ENCODE assay signal across 29 mouse cellular contexts in the genomic region with DNA sequence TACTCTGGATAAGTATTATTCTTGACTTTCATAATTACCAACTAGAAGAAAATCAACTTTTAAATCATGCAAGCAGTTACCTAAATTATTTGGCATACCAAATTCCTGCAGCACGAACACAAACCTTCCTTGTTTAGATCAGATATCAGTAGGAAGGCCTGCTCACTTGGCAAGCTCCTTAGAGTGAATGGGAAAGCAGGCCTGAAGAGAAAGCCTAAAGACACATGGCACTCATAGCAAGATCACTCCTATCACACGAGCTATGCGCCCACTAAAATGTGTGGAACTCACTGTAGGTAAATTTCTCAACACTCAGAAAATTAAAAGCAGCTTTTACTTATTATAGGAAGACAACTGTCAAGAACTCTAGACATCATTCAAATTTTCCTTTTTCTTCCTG. TPM values are rescaled to one million over a fixed set of nuclear protein-coding genes. Genes with fewer than 3 reads are reported as not detected.
DNase-seq lines count a peak whose midpoint lies in the region; ATAC-seq and TF ChIP-seq lines count a peak whose summit lies in the region.
"Had no signal": no experiment of that assay in that cellular context is flagged by ENCODE, and none has a peak within 500 bp of the region (broad histone marks: within the 10 kb centered on the region; RNA-seq: fewer than 3 reads in every experiment).

No protein-coding gene starts in this region.

- no peak for DNase-seq in frontal cortex, postnatal 14 days (ENCODE audit: low spot score in 2 of 2)
- peak; percentile 42 for DNase-seq in Muller cell, postnatal 12 days (ENCODE audit: inconsistent ontology term)
- DNase-seq in gastrocnemius, adult 18-20 months (ENCODE audit: low spot score): no peak
- no peak for DNase-seq in left cerebral cortex, adult 9 months (ENCODE audit: low spot score in 2 of 2)
- DNase-seq: adrenal gland, adult 2 months; adrenal gland, postnatal 14 days; cerebellum, adult 11-12 months; cerebellum, adult 8-10 months; cerebellum, postnatal 10 days; cerebellum, postnatal 36 days; embryo, embryonic 11 days; gastrocnemius, postnatal 25 days; heart, adult 18-20 months; heart, postnatal 10 days; heart, postnatal 36 days; kidney, adult 11 months had no signal

- TF ChIP-seq CTCF in embryonic fibroblast, embryonic 13.5 days (IDR thresholded peaks at IDR 0.05; ENCODE audit: borderline replicate concordance, insufficient read depth, low read length): no peak

- no peak overlapping the region for H3K4me3 ChIP-seq in embryonic fibroblast, embryonic 13.5 days (ENCODE audit: insufficient read depth, low read length)
- H3K4me3 ChIP-seq: embryonic facial prominence, embryonic 10.5 days; embryonic facial prominence, embryonic 13.5 days; heart, embryonic 12.5 days; heart, embryonic 15.5 days; hindbrain, embryonic 10.5 days; hindbrain, embryonic 13.5 days; intestine, embryonic 15.5 days had no signal

- H3K27ac ChIP-seq in embryonic fibroblast, embryonic 13.5 days (ENCODE audit: insufficient read depth, low read length): peak overlapping the region; percentile 91
- H3K27ac ChIP-seq: embryonic facial prominence, embryonic 10.5 days; embryonic facial prominence, embryonic 13.5 days; heart, embryonic 15.5 days; hindbrain, embryonic 10.5 days; hindbrain, embryonic 13.5 days; intestine, embryonic 15.5 days had no signal

- ATAC-seq in frontal cortex, adult (ENCODE audit: low TSS enrichment): peak; percentile 78
- ATAC-seq: CD4-positive, CD25-positive, alpha-beta regulatory T cell, adult 4 months; forebrain, embryonic 14.5 days; hindbrain, embryonic 16.5 days; intestine, embryonic 15.5 days; Patski had no signal

- H3K4me1 ChIP-seq in embryonic fibroblast, embryonic 13.5 days (ENCODE audit: control insufficient read depth, insufficient read depth, low read length): peaks cover 15% of the 10 kb centered on the region
- H3K4me1 ChIP-seq: hindbrain, embryonic 10.5 days; intestine, embryonic 15.5 days had no signal

- TF ChIP-seq POLR2A in embryonic fibroblast, embryonic 13.5 days (IDR thresholded peaks at IDR 0.05; ENCODE audit: low read depth, low read length): no peak

RNA-seq across cellular contexts. Expression of gene Ate1, which starts 26.8 kb away (rescaled TPM):
- 38.7 and 41.7 TPM in 2 replicates for polyA plus RNA-seq in embryonic fibroblast, embryonic 13.5 days (2011; ENCODE audit: insufficient read length, low read depth, missing spikeins)
- total RNA-seq in gastrocnemius, adult 18-20 months (2021): 10 to 100 TPM; 37.1 to 39.8 TPM
